26 mouse cellular contexts compared by ENCODE assay signal in the genomic region with DNA sequence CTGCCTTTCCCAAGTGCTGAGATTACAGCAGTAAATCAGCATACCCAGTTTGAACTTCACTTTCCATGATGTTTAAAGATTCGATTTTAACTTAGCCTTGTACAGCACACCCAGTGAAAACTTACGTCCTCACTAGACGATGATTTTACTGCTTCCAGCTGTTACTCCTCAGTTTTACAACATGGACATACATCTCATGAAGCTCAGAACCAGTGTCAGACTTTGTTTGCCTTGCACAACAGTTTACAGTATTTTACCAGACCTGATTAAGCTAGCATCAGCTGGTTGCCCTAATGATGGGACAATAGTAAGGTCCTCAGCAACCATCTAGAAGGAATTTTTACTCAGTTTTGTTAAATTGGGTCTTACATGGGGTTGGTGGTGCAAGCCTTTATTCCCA. TPM values are rescaled to one million over a fixed set of nuclear protein-coding genes. Genes with fewer than 3 reads are reported as not detected.
"Had no signal": no experiment of that assay in that cellular context is flagged by ENCODE, and none has a peak within 500 bp of the region (broad histone marks: within the 10 kb centered on the region; RNA-seq: fewer than 3 reads in every experiment).

No protein-coding gene starts in this region.

- H3K4me3 ChIP-seq: gastrocnemius, adult 2 months; heart, embryonic 10.5 days; heart, embryonic 12.5 days; hindbrain, embryonic 10.5 days; hindbrain, embryonic 12.5 days; intestine, embryonic 15.5 days; layer of hippocampus, adult 2 months; left cerebral cortex, adult 2 months; limb, embryonic 10.5 days; limb, embryonic 12.5 days; liver, embryonic 13.5 days had no signal

- H3K4me1 ChIP-seq: heart, embryonic 10.5 days; heart, embryonic 12.5 days; hindbrain, embryonic 10.5 days; hindbrain, embryonic 12.5 days; intestine, embryonic 15.5 days; limb, embryonic 10.5 days; limb, embryonic 12.5 days; liver, embryonic 13.5 days had no signal

- ATAC-seq: hindbrain, embryonic 16.5 days; inflammation-experienced regulatory T-cells, adult 6 months; intestine, postnatal 0 days had no signal

- H3K9me3 ChIP-seq: heart, embryonic 10.5 days; heart, embryonic 12.5 days; hindbrain, embryonic 10.5 days; hindbrain, embryonic 12.5 days; intestine, embryonic 15.5 days; limb, embryonic 10.5 days; limb, embryonic 12.5 days; liver, embryonic 13.5 days had no signal

- H3K27ac ChIP-seq: gastrocnemius, adult 2 months; heart, embryonic 10.5 days; hindbrain, embryonic 10.5 days; hindbrain, embryonic 12.5 days; hindbrain, embryonic 14.5 days; intestine, embryonic 15.5 days; layer of hippocampus, adult 2 months; left cerebral cortex, adult 2 months; limb, embryonic 10.5 days; limb, embryonic 12.5 days; liver, embryonic 13.5 days had no signal

- H3K4me2 ChIP-seq: heart, embryonic 12.5 days; hindbrain, embryonic 12.5 days; hindbrain, embryonic 14.5 days; intestine, embryonic 15.5 days; limb, embryonic 12.5 days; liver, embryonic 11.5 days; liver, embryonic 13.5 days had no signal

- H3K27me3 ChIP-seq: heart, embryonic 12.5 days; hindbrain, embryonic 12.5 days; intestine, embryonic 15.5 days; limb, embryonic 12.5 days; liver, embryonic 13.5 days had no signal

- DNase-seq: gastrocnemius, adult 2 months; gastrocnemius, postnatal 10 days; gastrocnemius, postnatal 25 days; heart, adult 18-20 months; heart, postnatal 10 days; heart, postnatal 4 days; kidney, adult 18-20 months; kidney, adult 8-10 months; kidney, postnatal 36 days; liver; liver, embryonic 13.5 days had no signal

- H3K9ac ChIP-seq: heart, embryonic 12.5 days; hindbrain, embryonic 12.5 days; hindbrain, embryonic 14.5 days; intestine, embryonic 15.5 days; limb, embryonic 12.5 days; liver, embryonic 13.5 days had no signal

RNA-seq across cellular contexts. Expression of a gene that starts 25.1 kb away (rescaled TPM):
- total RNA-seq: granulocyte monocyte progenitor cell, adult 5-6 weeks had no signal
